Mouse (Mus musculus): ENCODE data around the gene Gab1.

Gene Gab1

DNA sequence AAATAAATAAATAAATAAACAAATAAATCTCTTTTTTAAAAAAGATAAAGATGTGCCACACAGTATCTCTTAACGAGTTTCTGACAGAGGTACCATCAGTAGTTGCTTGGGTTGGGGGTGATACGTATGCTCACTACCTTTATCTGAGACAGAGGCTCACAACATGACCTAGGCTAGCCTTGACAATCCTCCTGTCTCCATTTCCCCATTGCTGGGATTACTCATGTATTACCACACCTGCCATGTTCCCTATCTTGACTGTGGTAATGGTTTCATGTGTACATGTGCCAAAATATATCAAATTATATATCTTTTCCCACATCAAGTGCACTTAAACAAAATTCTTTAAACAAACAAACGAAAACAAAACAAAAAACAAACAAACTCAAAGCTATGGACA is 14.2 kb upstream of the Gab1 start:
- no peaks in the 10 kb centered on the region for H3K36me3 ChIP-seq (ENCODE audit: control insufficient read depth, insufficient read depth, low read length, poor library complexity, severe bottlenecking)
- no peaks in the 10 kb centered on the region for H3K27me3 ChIP-seq (ENCODE audit: control insufficient read depth, insufficient read depth, low read length, poor library complexity, severe bottlenecking)
- no peak for DNase-seq (ENCODE audit: low read depth, low spot score)

DNA sequence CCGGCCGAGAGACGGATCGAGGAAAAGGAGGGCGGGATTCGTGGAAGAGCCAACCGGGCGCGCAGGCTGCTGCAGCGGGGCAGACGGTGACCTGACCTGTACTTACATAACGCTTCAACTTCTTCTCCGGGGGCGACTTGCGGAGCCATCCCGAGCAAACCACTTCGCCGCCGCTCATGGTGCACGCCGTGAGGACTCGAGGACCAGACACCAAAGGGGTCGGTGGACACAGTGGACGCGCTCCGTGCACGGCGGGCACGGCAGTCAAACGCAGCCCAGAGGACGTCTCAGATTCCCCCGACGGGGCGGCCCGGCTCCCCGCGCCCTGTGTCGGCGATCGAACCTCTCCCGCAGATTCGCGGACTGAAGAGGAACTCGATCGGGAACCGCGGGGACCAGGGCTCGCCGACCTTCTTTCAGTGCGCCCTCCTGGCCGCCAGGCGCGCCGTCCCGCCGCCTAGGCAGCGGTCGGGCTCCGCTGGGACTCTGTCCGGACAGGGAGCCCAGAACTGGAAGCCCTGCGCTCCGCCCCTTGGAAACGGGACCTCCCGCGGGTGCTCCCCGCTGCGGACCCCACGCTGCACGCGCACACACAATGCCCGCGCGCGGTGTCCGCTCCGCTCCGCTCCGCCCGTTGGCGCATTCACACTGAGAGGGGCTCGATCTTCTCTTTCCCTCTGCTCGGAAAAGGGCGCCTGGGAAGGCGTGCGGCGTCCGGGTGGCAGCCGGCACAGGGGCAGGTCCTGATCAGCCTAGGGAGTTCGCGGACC is 708 bp downstream of the Gab1 start:
- DNase-seq (ENCODE audit: low read depth, low spot score) = peak; percentile 33
- Histone ChIP-seq H3K36me3 (ENCODE audit: control insufficient read depth, insufficient read depth, low read length, poor library complexity, severe bottlenecking) (no peaks in the 10 kb centered on the region), H3K27me3 (ENCODE audit: control insufficient read depth, insufficient read depth, low read length, poor library complexity, severe bottlenecking) (no peaks in the 10 kb centered on the region; the same call in 1 of the 2 replicates)

DNA sequence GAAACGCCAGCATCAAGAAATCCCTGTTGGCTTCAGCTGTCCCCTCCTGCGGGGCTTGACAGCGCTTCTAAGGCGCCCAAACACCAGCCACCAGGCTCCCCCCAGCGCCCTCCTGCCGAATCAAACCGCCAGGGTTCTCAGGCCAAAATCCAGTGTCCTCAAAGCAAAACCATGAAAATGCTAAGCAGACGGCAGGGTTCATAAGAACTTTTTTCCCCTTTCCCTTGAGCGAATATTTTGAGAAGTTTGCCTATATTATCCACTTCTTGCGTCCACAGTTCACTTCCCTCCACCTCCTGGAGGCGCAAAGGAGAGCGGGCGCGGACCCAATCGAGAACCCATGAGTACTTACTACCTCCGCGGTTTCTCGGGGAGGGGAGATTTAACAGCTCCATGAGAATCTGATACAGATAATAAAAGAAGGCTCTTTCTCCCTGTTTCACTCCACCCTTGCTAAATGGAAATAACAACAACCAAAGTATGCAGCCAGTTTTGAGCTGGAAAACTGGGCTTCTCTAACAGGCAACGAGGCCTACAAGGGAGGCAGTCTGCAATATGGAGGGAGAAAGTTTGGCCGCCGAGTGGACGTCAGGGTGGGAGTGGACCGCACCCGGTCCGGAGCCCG is 1.4 kb downstream of the Gab1 start:
- peak; percentile 2 for DNase-seq (ENCODE audit: low read depth, low spot score)

DNA sequence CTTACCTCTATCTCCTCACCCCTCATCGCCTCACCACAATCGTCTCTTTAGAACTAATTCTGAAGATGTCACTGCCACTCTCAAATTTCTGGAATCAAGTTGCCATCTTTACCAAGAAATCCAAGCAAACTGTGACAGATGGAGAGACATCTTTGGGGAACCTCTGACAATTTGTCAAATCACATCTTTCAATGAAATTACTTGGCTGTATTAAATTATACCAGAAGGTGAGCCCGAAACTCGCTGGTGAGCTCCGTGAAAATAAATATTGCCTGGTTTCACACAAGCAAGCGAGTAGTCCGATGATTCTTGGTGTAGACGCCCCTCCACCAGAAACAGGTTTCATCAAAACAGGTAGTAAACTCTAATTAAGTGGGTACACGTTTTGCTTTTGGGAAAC is 2.2 kb downstream of the Gab1 start:
- no peak for DNase-seq (ENCODE audit: low read depth, low spot score)
- Histone ChIP-seq H3K27me3 (ENCODE audit: control insufficient read depth, insufficient read depth, low read length, poor library complexity, severe bottlenecking) (no peaks in the 10 kb centered on the region; the same call in 1 of the 2 replicates), H3K36me3 (ENCODE audit: control insufficient read depth, insufficient read depth, low read length, poor library complexity, severe bottlenecking) (no peaks in the 10 kb centered on the region)

More for the DNA sequence above, 1.4 kb downstream of the Gab1 start:
- H3K27me3 ChIP-seq (ENCODE audit: control insufficient read depth, insufficient read depth, low read length, poor library complexity, severe bottlenecking) = no peaks in the 10 kb centered on the region; the same call in 1 of the 2 replicates
- no peaks in the 10 kb centered on the region for H3K36me3 ChIP-seq (ENCODE audit: control insufficient read depth, insufficient read depth, low read length, poor library complexity, severe bottlenecking)

DNA sequence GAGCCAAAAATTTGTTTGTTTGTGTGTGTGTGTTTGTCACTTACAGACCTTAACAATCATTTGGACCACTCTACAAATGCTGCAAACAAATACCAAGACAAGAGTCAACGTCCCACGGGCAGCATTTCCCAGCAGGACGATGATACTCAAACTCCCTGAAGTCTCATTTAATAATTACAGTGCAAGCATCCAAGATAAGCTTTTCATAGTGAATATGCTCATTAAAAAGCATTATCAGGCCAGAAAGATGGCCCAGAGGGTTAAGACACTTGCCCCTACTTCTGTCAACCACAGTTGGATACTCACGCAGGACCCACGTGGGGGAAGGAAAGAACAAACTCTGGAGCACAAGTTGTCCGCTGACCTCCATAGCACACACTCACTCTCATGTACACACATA is 4.8 kb downstream of the Gab1 start:
- H3K27me3 ChIP-seq (ENCODE audit: control insufficient read depth, insufficient read depth, low read length, poor library complexity, severe bottlenecking) = no peaks in the 10 kb centered on the region; the same call in 1 of the 2 replicates
- DNase-seq (ENCODE audit: low read depth, low spot score) = no peak
- no peaks in the 10 kb centered on the region for H3K36me3 ChIP-seq (ENCODE audit: control insufficient read depth, insufficient read depth, low read length, poor library complexity, severe bottlenecking)

DNA sequence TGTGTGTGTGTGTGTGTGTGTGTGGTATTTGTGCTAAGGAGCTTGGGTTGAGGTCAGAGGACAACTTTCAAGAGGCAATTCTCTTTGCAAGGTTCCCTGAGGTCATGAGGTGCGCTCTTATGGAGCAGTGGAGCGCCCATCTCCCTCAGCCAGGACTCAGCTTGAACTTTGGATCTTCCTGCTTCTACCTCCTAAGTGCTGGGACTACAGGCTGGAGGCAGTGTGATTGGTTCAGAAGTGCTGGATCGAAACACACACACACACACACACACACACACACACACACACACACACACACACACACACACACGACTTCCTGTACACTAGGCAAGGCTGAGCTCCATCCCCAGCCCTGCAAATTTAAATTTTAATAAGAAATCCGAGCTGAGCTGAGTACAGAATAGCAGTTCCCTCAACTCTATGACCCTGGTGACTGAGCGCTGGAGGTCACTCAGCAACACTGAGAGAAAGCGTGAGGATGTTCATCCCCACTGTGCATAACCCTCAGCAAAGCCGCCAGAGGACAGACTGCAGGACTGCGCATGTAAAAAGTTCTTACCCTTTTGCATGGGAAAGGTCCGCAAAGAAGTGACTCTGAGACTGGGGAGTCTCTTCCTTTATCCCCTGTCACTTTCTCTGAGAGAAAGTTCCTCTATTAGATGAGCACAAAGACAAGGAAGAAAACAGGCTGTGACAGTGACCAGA is 6.4 kb downstream of the Gab1 start:
- Histone ChIP-seq H3K36me3 (ENCODE audit: control insufficient read depth, insufficient read depth, low read length, poor library complexity, severe bottlenecking) (no peaks in the 10 kb centered on the region), H3K27me3 (ENCODE audit: control insufficient read depth, insufficient read depth, low read length, poor library complexity, severe bottlenecking) (no peaks in the 10 kb centered on the region)
- no peak for DNase-seq (ENCODE audit: low read depth, low spot score)

DNA sequence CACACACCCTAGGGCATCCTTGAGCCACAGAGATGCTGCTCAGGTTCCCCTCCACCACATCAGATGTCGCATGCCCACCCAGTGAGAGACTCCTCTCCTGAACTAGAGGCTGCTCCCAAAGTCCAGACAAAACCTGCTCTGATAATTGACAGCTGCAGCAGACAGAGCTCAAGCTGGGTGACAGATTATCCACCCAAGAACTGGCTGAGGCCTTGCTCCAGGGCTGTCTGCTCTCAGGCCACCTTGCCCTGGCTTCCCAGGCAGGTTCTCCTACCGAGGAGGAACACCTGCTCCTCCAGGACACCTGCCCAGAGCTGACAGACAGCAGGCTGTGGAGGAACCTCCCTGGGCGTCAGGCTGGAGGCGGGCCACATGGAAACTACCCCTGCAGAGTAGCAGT is 7.6 kb downstream of the Gab1 start:
- DNase-seq (ENCODE audit: low read depth, low spot score) = no peak
- no peaks in the 10 kb centered on the region for H3K36me3 ChIP-seq (ENCODE audit: control insufficient read depth, insufficient read depth, low read length, poor library complexity, severe bottlenecking)
- no peaks in the 10 kb centered on the region for H3K27me3 ChIP-seq (ENCODE audit: control insufficient read depth, insufficient read depth, low read length, poor library complexity, severe bottlenecking)

DNA sequence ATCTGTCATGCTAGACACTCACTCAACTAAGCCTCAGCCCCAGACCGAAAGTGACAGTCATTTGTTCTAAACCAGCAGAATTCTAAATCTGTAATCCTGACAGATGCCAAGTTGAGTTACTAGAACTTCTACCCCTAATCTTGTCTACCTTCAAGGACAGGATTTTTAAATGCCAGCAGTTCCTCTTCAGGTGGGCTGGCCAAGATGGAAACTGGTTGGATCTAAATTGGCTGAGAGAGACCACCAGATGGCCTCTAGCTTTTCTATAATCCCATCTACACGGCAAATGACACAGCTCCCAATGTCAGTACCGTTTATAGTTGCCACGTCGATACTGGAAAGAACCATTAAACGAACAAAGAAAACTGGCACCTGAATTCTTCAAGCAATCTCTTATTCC is 8.9 kb downstream of the Gab1 start:
- DNase-seq (ENCODE audit: low read depth, low spot score) = no peak
- no peaks in the 10 kb centered on the region for H3K27me3 ChIP-seq (ENCODE audit: control insufficient read depth, insufficient read depth, low read length, poor library complexity, severe bottlenecking)
- no peaks in the 10 kb centered on the region for H3K36me3 ChIP-seq (ENCODE audit: control insufficient read depth, insufficient read depth, low read length, poor library complexity, severe bottlenecking)

DNA sequence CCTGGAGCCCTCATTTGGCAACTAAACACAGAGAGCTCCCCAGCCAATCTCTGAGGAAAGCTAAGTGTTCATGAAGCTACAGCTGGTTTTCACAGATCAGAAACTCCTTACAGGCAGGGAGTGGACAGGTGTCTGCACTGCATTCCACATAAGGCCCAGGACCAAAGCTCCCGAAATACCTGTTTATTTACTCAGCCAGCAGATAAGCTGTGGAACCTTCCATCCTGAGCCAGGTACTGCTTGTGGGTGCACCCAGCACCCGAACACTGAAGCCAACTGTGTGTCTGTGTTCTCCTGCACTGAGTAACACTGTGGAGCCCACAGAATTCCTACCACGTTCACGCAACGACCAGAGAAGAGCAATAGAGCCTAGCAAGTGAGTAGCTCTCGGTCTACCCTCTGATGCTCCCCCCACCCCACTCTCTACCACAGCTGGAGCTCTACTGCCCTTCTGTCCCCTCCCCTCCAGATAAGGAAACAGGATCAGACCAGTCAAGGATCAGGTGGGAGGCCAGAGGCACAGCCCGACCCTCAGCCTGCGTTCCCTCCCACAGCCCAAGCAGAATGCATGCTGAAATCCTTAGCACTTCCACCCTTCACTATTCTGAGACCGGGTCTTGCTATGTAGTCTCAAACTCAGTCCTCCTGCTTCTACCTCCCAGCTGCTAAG is 9.6 kb downstream of the Gab1 start:
- Histone ChIP-seq H3K36me3 (ENCODE audit: control insufficient read depth, insufficient read depth, low read length, poor library complexity, severe bottlenecking) (no peaks in the 10 kb centered on the region), H3K27me3 (ENCODE audit: control insufficient read depth, insufficient read depth, low read length, poor library complexity, severe bottlenecking) (no peaks in the 10 kb centered on the region)
- DNase-seq (ENCODE audit: low read depth, low spot score) = no peak

DNA sequence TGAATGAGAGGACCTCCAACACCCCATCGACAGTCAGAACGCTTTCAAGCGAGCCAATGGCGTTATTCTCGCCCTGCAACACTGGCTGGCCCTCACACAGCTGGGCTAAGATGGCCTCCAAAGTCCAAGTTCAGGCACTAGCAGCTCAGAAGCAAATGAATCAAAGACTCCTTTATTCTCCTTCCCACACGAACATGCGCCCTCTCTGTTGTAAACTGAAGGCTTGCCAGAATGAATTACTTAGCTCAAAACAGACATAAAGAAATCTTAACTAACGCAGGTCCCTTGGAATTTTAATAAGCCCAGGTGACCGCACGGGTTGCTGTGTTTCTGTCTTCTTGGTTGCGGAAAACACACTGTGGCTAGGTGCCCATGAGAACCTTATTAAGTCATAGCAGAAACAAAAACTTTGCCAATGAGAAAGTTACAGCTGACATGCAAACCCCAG is 10.4 kb downstream of the Gab1 start:
- Histone ChIP-seq H3K36me3 (ENCODE audit: control insufficient read depth, insufficient read depth, low read length, poor library complexity, severe bottlenecking) (no peaks in the 10 kb centered on the region), H3K27me3 (ENCODE audit: control insufficient read depth, insufficient read depth, low read length, poor library complexity, severe bottlenecking) (no peaks in the 10 kb centered on the region)
- no peak for DNase-seq (ENCODE audit: low read depth, low spot score)

DNA sequence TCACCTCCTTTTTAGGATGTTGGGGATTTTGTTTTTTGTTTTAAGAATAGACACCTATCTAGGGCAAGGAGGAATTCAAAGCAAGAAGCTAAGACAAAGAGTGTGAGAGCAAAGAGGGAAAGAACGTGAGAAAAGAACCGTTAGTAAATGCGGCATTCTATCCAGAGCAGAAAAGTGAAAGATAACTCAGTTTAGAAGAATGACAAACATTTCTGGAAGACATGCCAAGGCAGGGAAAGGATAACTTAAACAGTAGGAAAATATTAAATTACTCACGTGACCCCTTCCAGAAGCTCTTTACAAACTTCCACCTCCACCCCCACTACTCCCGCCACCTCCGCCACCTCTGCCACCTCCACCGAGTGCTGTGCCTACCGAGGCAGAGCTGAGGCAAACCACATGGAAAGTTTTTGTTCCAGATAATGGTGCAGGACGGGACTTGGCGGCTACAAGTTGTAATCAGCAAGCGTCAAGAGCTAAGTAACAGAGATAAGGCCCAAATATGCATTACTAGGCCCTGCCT is 11.5 kb downstream of the Gab1 start:
- DNase-seq (ENCODE audit: low read depth, low spot score) = no peak
- Histone ChIP-seq H3K27me3 (ENCODE audit: control insufficient read depth, insufficient read depth, low read length, poor library complexity, severe bottlenecking) (no peaks in the 10 kb centered on the region), H3K36me3 (ENCODE audit: control insufficient read depth, insufficient read depth, low read length, poor library complexity, severe bottlenecking) (no peaks in the 10 kb centered on the region)

DNA sequence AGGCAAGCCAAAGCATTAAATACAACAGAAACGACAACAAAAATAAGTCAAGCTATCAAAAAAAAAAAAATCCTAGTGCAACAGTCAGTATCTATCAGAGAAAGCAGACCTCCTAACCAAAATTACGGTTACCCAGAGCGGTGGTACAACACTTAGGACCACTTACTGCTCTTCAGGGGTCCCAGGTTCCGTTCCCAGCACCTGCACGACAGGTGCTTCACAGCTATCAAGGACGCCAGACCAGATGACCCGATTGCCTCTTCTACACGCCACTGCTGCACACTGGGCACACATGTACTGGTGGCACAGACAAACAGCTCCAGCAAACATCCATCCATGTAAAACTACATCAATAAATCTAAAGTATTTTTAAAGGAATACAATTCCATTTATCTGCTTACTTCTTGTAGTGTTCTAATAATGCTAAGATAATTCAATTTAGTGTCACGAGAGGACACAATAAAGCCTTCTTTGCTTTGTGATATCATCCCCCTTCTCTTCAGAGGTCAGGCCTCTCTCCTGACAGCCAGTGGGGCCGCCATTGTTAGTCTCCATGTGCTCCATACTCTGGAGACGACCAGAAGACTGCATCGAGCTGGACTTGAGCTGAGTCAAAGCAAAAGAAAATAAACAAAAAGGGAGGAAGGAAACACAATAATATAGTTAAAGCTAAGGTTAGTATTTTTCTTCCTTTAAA is 12.2 kb downstream of the Gab1 start:
- DNase-seq (ENCODE audit: low read depth, low spot score) = no peak
- Histone ChIP-seq H3K27me3 (ENCODE audit: control insufficient read depth, insufficient read depth, low read length, poor library complexity, severe bottlenecking) (no peaks in the 10 kb centered on the region), H3K36me3 (ENCODE audit: control insufficient read depth, insufficient read depth, low read length, poor library complexity, severe bottlenecking) (no peaks in the 10 kb centered on the region)

DNA sequence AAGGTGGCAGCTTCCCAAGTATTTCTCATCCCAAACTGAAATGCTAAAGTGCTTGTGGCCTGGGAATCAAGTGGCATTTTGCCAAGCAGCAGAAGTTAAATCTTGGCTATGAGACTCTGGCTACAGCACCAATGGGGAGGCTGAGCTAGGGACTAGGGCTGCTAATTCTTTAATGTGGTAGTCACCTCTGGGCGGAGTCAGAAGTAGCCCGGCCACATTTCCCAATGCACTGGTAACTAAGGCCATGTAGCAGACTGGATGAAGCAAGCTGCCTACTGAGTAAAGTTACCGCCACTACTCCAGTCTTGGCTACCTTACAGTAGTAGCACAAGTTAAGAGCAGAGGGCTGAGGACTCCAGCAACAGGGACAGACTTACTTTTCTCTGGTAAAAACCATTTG is 12.7 kb downstream of the Gab1 start:
- Histone ChIP-seq H3K27me3 (ENCODE audit: control insufficient read depth, insufficient read depth, low read length, poor library complexity, severe bottlenecking) (no peaks in the 10 kb centered on the region), H3K36me3 (ENCODE audit: control insufficient read depth, insufficient read depth, low read length, poor library complexity, severe bottlenecking) (no peaks in the 10 kb centered on the region)
- no peak for DNase-seq (ENCODE audit: low read depth, low spot score)

DNA sequence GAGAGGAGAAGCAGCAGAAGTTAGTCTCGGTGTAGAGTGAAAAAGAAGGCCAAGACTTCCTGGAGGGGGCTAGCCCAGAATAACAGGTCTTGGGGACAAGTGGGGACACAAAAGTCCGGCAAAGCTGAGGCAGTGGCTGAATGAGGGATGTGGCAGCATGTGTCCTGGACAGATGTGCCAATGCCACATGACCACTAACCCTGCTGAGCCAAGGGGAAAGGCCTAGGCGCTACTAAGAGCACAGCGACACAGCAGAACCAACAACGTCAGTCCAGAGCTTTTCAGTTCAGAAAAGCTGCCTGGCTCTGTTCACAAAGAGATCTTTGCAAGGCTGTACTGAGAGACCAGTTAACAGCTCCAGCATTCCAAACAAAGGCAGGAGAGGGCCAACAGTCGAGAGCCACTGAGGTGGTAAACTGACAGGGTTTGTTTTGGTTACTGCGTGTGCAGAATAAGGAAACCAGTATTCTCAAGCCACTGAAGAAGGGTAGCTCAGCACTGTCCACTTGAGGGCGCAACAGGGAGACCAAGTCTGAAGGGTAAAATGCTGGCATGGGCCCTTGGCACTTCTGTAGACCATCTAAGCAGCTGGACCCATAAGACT is 15.0 kb downstream of the Gab1 start:
- no peaks in the 10 kb centered on the region for H3K36me3 ChIP-seq (ENCODE audit: control insufficient read depth, insufficient read depth, low read length, poor library complexity, severe bottlenecking)
- DNase-seq (ENCODE audit: low read depth, low spot score) = peak; percentile 29
- H3K27me3 ChIP-seq (ENCODE audit: control insufficient read depth, insufficient read depth, low read length, poor library complexity, severe bottlenecking) = no peaks in the 10 kb centered on the region
